Mouse (Mus musculus): ENCODE data around the gene Zfp13. TPM values are rescaled to one million over a fixed set of nuclear protein-coding genes. Genes with fewer than 3 reads are reported as not detected.
"Not testable (repeated sequence)": the region's sequence is repeated elsewhere in the genome, so short reads cannot be mapped to it uniquely, and the experiment has no call there.

Zfp13 gene
- total RNA-seq, 4 experiments from 2014 or later, result 2.8 to 3.9 (median 3.2) TPM

GRCm38 (mm10) chr17:23533591-23534490, 65.4 kb downstream of the Zfp13 start:
- not testable (repeated sequence) for DNase-seq (ENCODE audit: low spot score in 2 of 2)

- not testable (repeated sequence) for DNase-seq (ENCODE audit: low spot score in 2 of 2)
Measured at GRCm38 (mm10) chr17:23531408-23531807, 67.9 kb downstream of the Zfp13 start.

Other genes with a start within 250 kb of the Zfp13 start
- not detected for gene Vmn2r116, start 214.9 kb downstream of the Zfp13 start, total RNA-seq (2022)
- gene Vmn2r117, start 119.8 kb downstream of the Zfp13 start, total RNA-seq (2022), result not detected
- gene Zfp213, start 35.2 kb downstream of the Zfp13 start, total RNA-seq (2022), result 1 to 10 TPM; 2.1 to 2.7 (median 2.2) TPM
- not detected for gene Zscan10, start 1.4 kb upstream of the Zfp13 start, total RNA-seq (2022)
- gene Mmp25, start 45.8 kb upstream of the Zfp13 start, total RNA-seq (2022), result not detected
- not detected for gene Bicdl2, start 61.0 kb upstream of the Zfp13 start, total RNA-seq (2022)
- gene Hcfc1r1, start 74.1 kb upstream of the Zfp13 start, total RNA-seq (2022), result 100 to 1,000 TPM; 108 to 127 (median 120) TPM
- 1 to 10 TPM; 6.7 to 7.9 (median 7.3) TPM for gene Thoc6, start 74.4 kb upstream of the Zfp13 start, total RNA-seq (2022)
- 10 to 100 TPM; 26.6 to 49.4 (median 30.1) TPM for gene Tnfrsf12a, start 78.0 kb upstream of the Zfp13 start, total RNA-seq (2022)
- not detected for gene Cldn6, start 79.8 kb upstream of the Zfp13 start, total RNA-seq (2022)
- gene Cldn9, start 84.5 kb upstream of the Zfp13 start, total RNA-seq (2022), result under 1 TPM in 1 of 4 experiments, not detected in 3; 0.36 TPM
- not detected for gene 1520401A03Rik, start 123.3 kb upstream of the Zfp13 start, total RNA-seq (2022)
- under 1 TPM; 0.17 to 0.65 (median 0.40) TPM for gene Pkmyt1, start 126.8 kb upstream of the Zfp13 start, total RNA-seq (2022)
- gene Paqr4, start 141.4 kb upstream of the Zfp13 start, total RNA-seq (2022), result 1 to 10 TPM; 1.5 to 2.5 (median 1.9) TPM
- gene Kremen2, start 146.3 kb upstream of the Zfp13 start, total RNA-seq (2022), result not detected
- 10 to 100 TPM; 48.7 to 63.8 (median 54.3) TPM for gene Flywch1, start 172.1 kb upstream of the Zfp13 start, total RNA-seq (2022)
- gene Flywch2, start 186.6 kb upstream of the Zfp13 start, total RNA-seq (2022), result not detected
- 100 to 1,000 TPM; 152 to 180 (median 170) TPM for gene Srrm2, start 191.0 kb upstream of the Zfp13 start, total RNA-seq (2022)
- gene Elob, start 229.6 kb upstream of the Zfp13 start, total RNA-seq (2022), result 100 to 1,000 TPM; 403 to 511 (median 426) TPM
- gene Prss33, start 236.6 kb upstream of the Zfp13 start, total RNA-seq (2022), result not detected
- not detected for gene Prss32, start 244.4 kb upstream of the Zfp13 start, total RNA-seq (2022)
- gene Prss41, start 244.7 kb upstream of the Zfp13 start, total RNA-seq (2022), result under 1 TPM in 2 of 4 experiments, not detected in 2; 0.68 to 0.85 TPM

Measured in gastrocnemius, adult 8-10 months (tissue).